Mouse (Mus musculus) liver, embryonic 15.5 days (tissue): ENCODE data around the gene Sparcl1. TPM values are rescaled to one million over a fixed set of nuclear protein-coding genes. Genes with fewer than 3 reads are reported as not detected.

Experiments
- ATAC-seq: fragments of 200-750 bp; cut with Nextera tagmentation; 2 replicates; pipeline ENCODE4 v1.8.0; 2017; ENCODE audit warnings: moderate number of reproducible peaks, mild to moderate bottlenecking, moderate library complexity; ENCODE audit not compliant: insufficient read depth
- H3K27ac ChIP-seq: fragments of 300-500 bp; sonication (generic); replicated peaks from 2 replicates; pipeline ENCODE4 v1.5.1; 2015; ENCODE audit warnings: mild to moderate bottlenecking, inconsistent platforms
- H3K27me3 ChIP-seq: fragments of 300-500 bp; sonication (generic); 2 replicates; pipeline ENCODE4 v1.6.1; 2015; ENCODE audit warnings: mild to moderate bottlenecking, inconsistent platforms
- H3K36me3 ChIP-seq: fragments of 300-500 bp; sonication (generic); replicated peaks from 2 replicates; pipeline ENCODE4 v1.6.1; 2015; ENCODE audit warnings: moderate library complexity, mild to moderate bottlenecking, inconsistent platforms
- H3K4me1 ChIP-seq: fragments of 300-500 bp; sonication (generic); replicated peaks from 2 replicates; pipeline ENCODE4 v1.6.1; 2015; ENCODE audit warnings: inconsistent platforms
- H3K4me2 ChIP-seq: fragments of 300-500 bp; sonication (generic); 2 replicates; pipeline ENCODE4 v1.6.1; 2015; ENCODE audit warnings: moderate library complexity, mild to moderate bottlenecking, inconsistent platforms
- H3K4me3 ChIP-seq: fragments of 300-500 bp; sonication (generic); replicated peaks from 2 replicates; pipeline ENCODE4 v1.5.1; 2015; ENCODE audit warnings: mild to moderate bottlenecking, inconsistent platforms
- H3K9ac ChIP-seq: fragments of 300-500 bp; sonication (generic); 2 replicates; pipeline ENCODE4 v1.6.1; 2015; ENCODE audit warnings: moderate library complexity, mild to moderate bottlenecking, inconsistent platforms
- H3K9me3 ChIP-seq: fragments of 300-500 bp; sonication (generic); replicated peaks from 2 replicates; pipeline ENCODE4 v1.6.1; 2016; ENCODE audit warnings: inconsistent platforms
- WGBS: fragments of 180-500 bp; shearing (Covaris S2); methylation state at CpG from one replicate; pipeline ENCODE4 v1.1.7; 2015; ENCODE audit warnings: mixed read lengths; ENCODE audit not compliant: insufficient replicate concordance; 5-methylcytosine and 5-hydroxymethylcytosine counted together
- polyA plus RNA-seq: library from polyadenylated mRNA; unstranded; fragments of >200 nt; fragmentation: Nextera tagmentation; extraction: Ambion mirVana; gene quantifications from 2 replicates; pipeline ENCODE4 v1.2.1, GENCODE M21; 2015

The Sparcl1 gene
- polyA plus RNA-seq, 1 experiment from 2014 or later: 3.2 TPM

DNA sequence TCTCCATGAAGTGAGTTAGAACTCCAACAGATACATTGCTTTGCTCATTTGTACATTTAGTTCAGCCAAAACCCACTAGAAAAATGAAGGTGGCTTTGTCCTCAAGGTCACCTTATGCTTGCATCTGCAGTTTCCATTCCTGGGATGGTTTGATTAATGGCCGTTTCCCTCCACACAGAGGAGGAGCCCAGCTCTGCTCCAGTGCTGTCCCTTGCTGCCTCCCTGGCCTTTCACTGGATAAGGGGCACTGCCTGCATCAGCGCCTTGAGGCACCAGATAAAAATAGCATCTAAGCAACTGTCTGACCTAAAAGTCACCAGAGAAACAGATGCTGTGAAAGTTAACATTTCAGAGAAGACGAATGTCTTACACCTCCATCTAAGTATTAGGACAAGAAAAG is 4.0 kb downstream of the Sparcl1 start:
- no peak overlapping the region for H3K4me2 ChIP-seq
- no peaks in the 10 kb centered on the region for H3K36me3 ChIP-seq
- H3K9ac ChIP-seq: no peak overlapping the region
- 40% methylated on average over 3 of the region's 3 CpGs for WGBS
- ATAC-seq: no peak
- H3K27me3 ChIP-seq: no peaks in the 10 kb centered on the region
- H3K9me3 ChIP-seq: no peaks in the 10 kb centered on the region
- no peak overlapping the region for H3K27ac ChIP-seq
- H3K4me3 ChIP-seq: no peak overlapping the region
- H3K4me1 ChIP-seq: no peaks in the 10 kb centered on the region

DNA sequence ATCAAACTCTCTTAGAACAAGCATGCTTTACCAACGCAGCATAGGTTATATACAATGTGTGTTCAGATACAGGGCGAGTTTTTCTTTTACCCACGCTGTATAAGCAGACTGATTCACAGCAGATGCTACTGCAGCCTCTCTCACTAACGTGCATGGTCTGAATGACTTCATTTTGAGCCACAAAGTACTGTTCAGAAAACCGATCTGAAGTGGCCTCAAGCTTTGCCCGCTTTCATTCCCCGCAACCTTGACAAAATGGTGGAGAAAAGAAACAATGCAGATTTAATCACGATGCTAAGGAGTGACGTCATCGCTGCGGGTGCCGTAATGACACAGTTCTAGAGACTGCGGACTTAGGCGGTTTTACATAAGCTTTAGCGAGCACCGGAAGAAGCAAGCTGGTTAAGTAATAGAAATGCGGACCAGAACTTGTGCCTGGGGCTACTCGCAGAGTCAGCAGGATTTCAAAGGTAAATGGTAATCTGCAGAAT is 4.6 kb downstream of the Sparcl1 start:
- WGBS: 22% methylated on average over 18 of the region's 18 CpGs
- H3K27ac ChIP-seq: no peak overlapping the region
- ATAC-seq: no peak
- no peaks in the 10 kb centered on the region for H3K4me1 ChIP-seq
- H3K36me3 ChIP-seq: no peaks in the 10 kb centered on the region
- H3K4me2 ChIP-seq: no peak overlapping the region
- H3K9ac ChIP-seq: no peak overlapping the region
- no peaks in the 10 kb centered on the region for H3K27me3 ChIP-seq
- H3K9me3 ChIP-seq: no peaks in the 10 kb centered on the region
- H3K4me3 ChIP-seq: no peak overlapping the region

DNA sequence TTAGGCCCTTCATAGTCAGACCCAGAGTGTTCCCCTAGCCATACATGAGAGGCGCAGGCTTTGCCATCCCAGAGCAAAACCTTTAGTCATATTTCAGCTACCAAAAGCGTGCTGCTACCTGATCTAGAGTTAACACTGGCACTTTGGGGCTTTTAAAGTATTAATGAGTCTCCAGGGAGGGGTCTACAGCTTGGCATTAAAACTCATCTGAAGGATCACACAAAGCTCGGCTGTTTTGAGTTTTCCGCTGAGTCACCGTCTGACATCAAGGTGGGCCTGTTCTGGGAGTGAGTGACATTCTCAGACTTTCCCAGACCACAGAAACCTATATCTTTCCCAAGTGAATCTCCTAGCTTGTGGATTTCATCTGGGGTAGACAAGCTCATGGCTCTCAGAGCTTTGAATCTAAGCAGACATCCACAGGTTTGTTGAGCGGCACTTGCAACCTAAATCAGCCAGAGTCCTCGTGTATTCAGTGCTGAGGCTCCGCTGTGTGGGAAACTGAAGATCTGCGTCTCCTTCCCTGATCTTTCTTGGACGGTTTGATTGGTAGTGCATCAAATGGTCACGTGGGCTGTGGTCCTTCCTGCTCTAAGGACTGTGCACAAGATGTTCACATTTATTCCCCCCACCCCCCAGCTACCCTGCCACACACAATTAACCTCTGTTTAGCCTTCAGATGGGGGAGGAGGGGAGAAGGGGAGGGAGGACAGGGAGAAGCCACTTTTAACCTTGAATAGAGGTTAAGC is 5.2 kb downstream of the Sparcl1 start:
- Histone ChIP-seq H3K27ac (no peak overlapping the region), H3K9me3 (no peaks in the 10 kb centered on the region), H3K9ac (no peak overlapping the region), H3K36me3 (no peaks in the 10 kb centered on the region), H3K4me2 (no peak overlapping the region), H3K4me1 (no peaks in the 10 kb centered on the region), H3K4me3 (no peak overlapping the region), H3K27me3 (no peaks in the 10 kb centered on the region)
- WGBS: 60% methylated on average over 11 of the region's 11 CpGs
- no peak for ATAC-seq

DNA sequence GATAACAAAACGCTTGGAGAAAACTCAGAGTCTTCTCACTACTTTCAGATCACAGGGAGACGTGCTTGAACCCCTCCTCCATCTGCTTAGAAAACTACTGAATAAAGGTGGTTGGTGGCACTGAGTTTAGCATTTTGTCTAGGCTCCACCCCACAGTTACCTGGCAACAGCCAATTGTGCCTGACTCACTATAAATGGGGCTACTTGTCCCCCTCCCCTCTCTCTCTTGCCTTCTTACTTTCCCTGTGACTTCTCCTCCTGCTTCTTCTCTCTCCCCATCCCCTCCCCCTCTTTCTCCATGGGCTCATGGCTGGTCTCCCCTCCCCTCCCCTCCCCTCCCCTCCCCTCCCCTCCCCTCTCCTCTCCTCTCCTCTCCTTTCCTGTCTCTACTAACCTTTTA is 9.4 kb downstream of the Sparcl1 start:
- ATAC-seq: no peak

DNA sequence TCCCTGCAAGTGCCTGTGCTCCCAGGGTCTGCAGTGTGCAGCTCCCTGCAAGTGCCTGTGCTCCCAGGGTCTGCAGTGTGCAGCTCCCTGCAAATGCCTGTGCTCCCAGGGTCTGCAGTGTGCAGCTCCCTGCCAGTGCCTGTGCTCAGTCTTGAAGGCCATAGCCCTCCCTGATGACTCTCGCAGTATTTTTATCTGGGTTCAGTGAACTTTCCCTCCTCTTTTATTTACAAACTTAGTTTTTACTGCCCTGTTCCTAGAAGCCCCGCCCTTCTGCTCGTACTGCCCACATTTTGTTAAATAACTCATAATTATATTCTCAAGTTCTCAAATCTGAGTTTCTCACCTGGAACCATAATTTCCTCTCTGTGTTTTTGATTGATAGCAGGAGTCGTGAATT is 10.4 kb downstream of the Sparcl1 start:
- Histone ChIP-seq H3K36me3 (no peaks in the 10 kb centered on the region), H3K9ac (no peak overlapping the region), H3K4me3 (no peak overlapping the region), H3K27me3 (no peaks in the 10 kb centered on the region), H3K4me1 (no peaks in the 10 kb centered on the region), H3K27ac (no peak overlapping the region), H3K4me2 (no peak overlapping the region), H3K9me3 (no peaks in the 10 kb centered on the region)
- 50% methylated on average over 4 of the region's 4 CpGs for WGBS
- ATAC-seq: no peak

More for the DNA sequence above, 9.4 kb downstream of the Sparcl1 start:
- H3K27ac ChIP-seq: no peak overlapping the region
- no peaks in the 10 kb centered on the region for H3K27me3 ChIP-seq
- H3K4me2 ChIP-seq: no peak overlapping the region
- no peak overlapping the region for H3K4me3 ChIP-seq
- no peak overlapping the region for H3K9ac ChIP-seq
- H3K9me3 ChIP-seq: no peaks in the 10 kb centered on the region
- H3K4me1 ChIP-seq: no peaks in the 10 kb centered on the region
- H3K36me3 ChIP-seq: no peaks in the 10 kb centered on the region
- WGBS: 57% methylated on average over 2 of the region's 2 CpGs

DNA sequence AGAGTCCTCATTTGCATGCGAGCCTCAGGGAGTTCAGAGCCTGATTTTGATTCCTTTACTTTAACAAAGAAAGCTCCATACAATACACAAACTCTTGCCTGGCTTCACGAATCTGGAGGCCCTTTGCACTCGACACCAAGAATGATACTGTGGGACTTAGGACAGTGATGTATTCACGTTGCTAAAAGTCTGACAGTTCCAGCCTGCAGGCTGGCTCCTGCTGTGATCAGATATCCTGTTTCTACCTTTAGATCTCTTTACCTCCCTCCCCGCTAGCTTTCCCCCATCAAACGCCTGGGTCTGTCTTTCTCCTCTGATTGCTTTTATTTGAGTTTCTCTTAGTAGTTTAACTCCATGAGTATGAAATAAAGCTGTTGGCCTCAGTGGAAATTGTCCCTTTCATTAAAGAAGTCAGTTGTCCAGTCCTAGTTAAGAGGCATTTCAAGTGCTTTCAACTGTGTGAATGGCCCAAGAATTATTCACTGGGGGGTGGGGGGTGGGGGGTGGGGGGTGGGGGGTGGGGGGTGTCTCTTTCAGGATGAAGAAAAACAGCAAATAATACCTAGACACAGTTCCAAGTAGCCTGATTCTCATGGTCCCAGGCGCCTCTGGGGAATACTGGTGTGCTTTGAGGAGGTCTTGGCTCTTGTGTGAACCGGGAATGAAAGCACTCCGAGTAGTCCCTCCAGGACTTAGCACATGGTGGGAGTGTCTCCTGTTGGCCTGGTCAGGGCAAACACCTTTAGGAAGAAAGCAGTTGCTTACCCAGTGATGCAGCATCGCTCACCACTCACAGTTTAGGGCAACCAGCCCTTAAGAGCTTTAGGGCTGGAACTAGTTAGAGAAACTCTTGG is 11.6 kb downstream of the Sparcl1 start:
- Histone ChIP-seq H3K9me3 (no peaks in the 10 kb centered on the region), H3K4me2 (no peak overlapping the region), H3K36me3 (no peaks in the 10 kb centered on the region), H3K9ac (no peak overlapping the region), H3K27me3 (no peaks in the 10 kb centered on the region), H3K4me1 (no peaks in the 10 kb centered on the region), H3K27ac (no peak overlapping the region), H3K4me3 (no peak overlapping the region)
- 41% methylated on average over 10 of the region's 10 CpGs for WGBS
- ATAC-seq: no peak

DNA sequence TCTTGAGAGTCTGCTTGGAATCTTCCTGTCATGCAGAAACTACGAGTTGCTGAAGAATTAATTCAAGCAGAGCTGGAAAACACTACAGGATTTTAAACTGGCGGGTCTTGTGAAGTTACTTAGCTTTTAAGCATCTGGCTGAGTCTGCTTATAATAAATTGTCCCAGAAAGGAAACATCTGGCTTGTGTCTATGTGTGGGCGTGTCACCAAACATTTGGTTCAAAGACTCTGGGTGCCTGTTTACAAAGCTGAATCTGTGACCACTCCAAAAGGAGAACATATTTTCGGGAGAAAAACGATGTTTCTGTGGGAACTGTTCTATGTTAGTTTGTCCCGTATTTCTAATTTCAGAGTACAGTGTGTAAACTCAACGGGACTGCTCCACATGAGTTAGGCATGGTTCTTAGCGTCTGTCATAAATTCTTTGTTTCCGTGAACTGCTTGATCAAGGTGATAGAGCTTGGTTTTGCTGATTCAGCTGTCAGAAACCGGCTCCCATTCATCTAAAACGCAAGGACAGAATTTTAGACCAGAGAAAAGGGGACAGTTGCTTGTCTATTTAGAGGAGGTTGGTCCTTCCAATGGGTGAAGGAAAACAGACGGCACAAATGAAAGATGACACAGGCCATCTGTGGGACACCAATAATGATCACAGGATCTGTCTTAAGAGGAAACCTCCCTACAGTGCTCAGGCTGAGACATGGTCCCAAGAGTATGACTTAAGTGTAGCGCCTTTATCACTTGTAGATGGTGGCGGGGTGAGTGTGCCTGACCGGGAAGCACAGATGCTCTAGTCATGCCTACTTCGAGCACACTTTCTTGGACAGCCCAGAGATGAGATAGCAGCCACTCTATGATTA is 17.2 kb downstream of the Sparcl1 start:
- no peak for ATAC-seq
- H3K4me2 ChIP-seq: no peak overlapping the region
- WGBS: 54% methylated on average over 16 of the region's 16 CpGs
- H3K4me3 ChIP-seq: no peak overlapping the region
- H3K9ac ChIP-seq: no peak overlapping the region
- no peak overlapping the region for H3K27ac ChIP-seq
- no peaks in the 10 kb centered on the region for H3K27me3 ChIP-seq
- H3K9me3 ChIP-seq: no peaks in the 10 kb centered on the region
- H3K4me1 ChIP-seq: no peaks in the 10 kb centered on the region
- H3K36me3 ChIP-seq: no peaks in the 10 kb centered on the region

DNA sequence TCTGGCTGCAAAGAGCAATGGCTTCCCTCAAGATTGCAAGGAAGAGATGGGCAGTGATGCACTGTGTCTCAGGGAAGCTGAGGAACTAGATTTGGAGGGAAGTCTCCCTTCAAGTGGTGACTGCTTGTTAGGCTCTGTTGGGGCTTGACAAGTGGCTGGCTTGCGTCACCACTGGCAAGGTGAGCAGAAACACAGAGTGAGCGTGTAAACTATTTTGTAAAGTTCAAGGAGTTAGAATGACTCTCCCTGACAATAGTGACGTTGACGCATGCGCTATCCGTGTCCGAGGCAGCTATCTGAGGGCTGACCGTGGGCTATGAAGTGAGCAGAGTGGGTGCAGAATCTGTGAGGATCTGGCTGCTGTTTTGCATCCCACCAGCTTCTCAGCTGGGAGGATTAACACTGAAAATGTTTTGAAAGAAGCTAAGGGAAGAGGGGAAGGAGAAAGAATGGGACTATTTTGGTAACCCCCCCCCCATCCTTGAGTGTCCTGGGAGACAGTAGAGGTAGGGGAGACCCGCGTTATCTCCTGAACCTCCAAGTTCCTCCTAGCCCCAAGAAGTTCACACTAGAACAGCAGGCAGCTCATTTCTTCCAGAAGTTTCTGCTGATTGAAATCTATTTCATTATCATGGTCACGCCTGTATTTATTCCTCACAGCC is 18.0 kb downstream of the Sparcl1 start:
- no peak for ATAC-seq
- Histone ChIP-seq H3K9me3 (no peaks in the 10 kb centered on the region), H3K9ac (no peak overlapping the region), H3K4me2 (no peak overlapping the region), H3K27ac (no peak overlapping the region), H3K36me3 (no peaks in the 10 kb centered on the region), H3K4me3 (no peak overlapping the region), H3K27me3 (no peaks in the 10 kb centered on the region), H3K4me1 (no peaks in the 10 kb centered on the region)
- WGBS: 62% methylated on average over 11 of the region's 11 CpGs

DNA sequence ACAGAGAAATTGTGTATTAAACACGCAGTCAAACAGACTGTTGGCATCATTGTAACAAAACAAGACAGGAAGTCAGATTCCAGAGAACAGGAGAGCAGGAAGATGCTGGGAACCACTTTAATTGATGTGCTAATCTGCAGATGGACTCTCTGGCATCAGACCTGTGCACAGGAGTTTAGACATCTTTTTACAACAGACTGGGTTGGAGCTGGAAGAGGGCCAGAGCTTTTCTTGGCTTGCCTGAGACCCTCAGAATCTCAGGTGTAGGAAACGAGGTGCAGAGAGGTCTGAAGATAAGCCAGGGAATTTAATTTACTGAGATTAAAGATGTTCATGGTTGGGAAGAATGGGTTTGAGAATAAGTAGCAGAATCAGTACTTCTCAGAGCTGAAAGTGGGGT is 23.8 kb downstream of the Sparcl1 start:
- Histone ChIP-seq H3K4me1 (no peaks in the 10 kb centered on the region), H3K9me3 (no peaks in the 10 kb centered on the region), H3K27me3 (no peaks in the 10 kb centered on the region), H3K4me3 (no peak overlapping the region), H3K27ac (no peak overlapping the region), H3K4me2 (no peak overlapping the region), H3K9ac (no peak overlapping the region), H3K36me3 (no peaks in the 10 kb centered on the region)
- 48% methylated on average over 2 of the region's 2 CpGs for WGBS
- no peak for ATAC-seq

DNA sequence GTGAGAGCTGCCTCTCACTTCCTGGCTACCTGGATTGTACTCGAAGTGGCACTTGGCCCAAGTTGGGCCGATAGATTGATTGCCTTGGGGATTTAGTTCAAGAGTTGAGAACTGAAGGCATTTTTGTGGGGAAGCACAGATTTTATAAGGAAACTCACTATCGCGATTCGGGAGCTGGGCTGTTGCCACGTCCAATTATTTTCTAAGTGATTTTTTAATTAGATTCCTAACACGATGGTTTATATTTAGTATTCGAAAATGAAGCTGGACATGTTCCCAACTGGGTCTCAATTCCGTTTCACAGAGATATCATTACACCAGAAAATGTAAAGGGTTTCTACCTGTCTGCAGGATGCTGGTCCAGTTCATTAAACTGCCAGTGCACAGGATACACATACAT is 28.2 kb downstream of the Sparcl1 start:
- ATAC-seq: no peak
- no peaks in the 10 kb centered on the region for H3K27me3 ChIP-seq
- H3K27ac ChIP-seq: no peak overlapping the region
- no peaks in the 10 kb centered on the region for H3K4me1 ChIP-seq
- 66% methylated on average over 9 of the region's 9 CpGs for WGBS
- H3K36me3 ChIP-seq: no peaks in the 10 kb centered on the region
- H3K9ac ChIP-seq: no peak overlapping the region
- H3K9me3 ChIP-seq: no peaks in the 10 kb centered on the region
- H3K4me3 ChIP-seq: no peak overlapping the region
- no peak overlapping the region for H3K4me2 ChIP-seq
